Mouse (Mus musculus) hindbrain, embryonic 13.5 days (tissue): Measurements from ENCODE around the gene Etv2. TPM values are rescaled to one million over a fixed set of nuclear protein-coding genes. Genes with fewer than 3 reads are reported as not detected.
A peak's percentile ranks its signal among the peaks of the same experiment; 100 is the strongest.

ENCODE experiments used
- ATAC-seq: fragments of 200-750 bp; cut with Nextera tagmentation; 2 replicates; pipeline ENCODE4 v1.8.0; 2017; ENCODE audit warnings: moderate TSS enrichment; ENCODE audit not compliant: low FRiP score
- H3K27ac ChIP-seq: fragments of 300-500 bp; sonication (generic); 2 replicates; pipeline ENCODE4 v1.5.1; 2015; ENCODE audit warnings: inconsistent platforms, mild to moderate bottlenecking, moderate library complexity
- H3K27me3 ChIP-seq: fragments of 300-500 bp; sonication (generic); 2 replicates; pipeline ENCODE4 v1.6.1; 2015; ENCODE audit warnings: mild to moderate bottlenecking, inconsistent platforms
- H3K36me3 ChIP-seq: fragments of 300-500 bp; sonication (generic); 2 replicates; pipeline ENCODE4 v1.6.1; 2015; ENCODE audit warnings: mild to moderate bottlenecking, inconsistent platforms
- H3K4me1 ChIP-seq: fragments of 300-500 bp; sonication (generic); replicated peaks from 2 replicates; pipeline ENCODE4 v1.6.1; 2015; ENCODE audit warnings: inconsistent platforms
- H3K4me2 ChIP-seq: fragments of 300-500 bp; sonication (generic); 2 replicates; pipeline ENCODE4 v1.6.1; 2015; ENCODE audit warnings: inconsistent platforms, mild to moderate bottlenecking, moderate library complexity
- H3K4me3 ChIP-seq: fragments of 300-500 bp; sonication (generic); 2 replicates; pipeline ENCODE4 v1.5.1; 2015; ENCODE audit warnings: mild to moderate bottlenecking, inconsistent platforms
- H3K9ac ChIP-seq: fragments of 300-500 bp; sonication (generic); 2 replicates; pipeline ENCODE4 v1.6.1; 2015; ENCODE audit warnings: mild to moderate bottlenecking, inconsistent platforms
- H3K9me3 ChIP-seq: fragments of 300-500 bp; sonication (generic); 2 replicates; pipeline ENCODE4 v1.6.1; 2016; ENCODE audit warnings: inconsistent platforms
- WGBS: fragments of 180-500 bp; shearing (Covaris S2); methylation state at CpG from one replicate; pipeline ENCODE4 v1.1.7; 2015; 5-methylcytosine and 5-hydroxymethylcytosine counted together
- polyA plus RNA-seq: library from polyadenylated mRNA; unstranded; fragments of >200 nt; fragmentation: Nextera tagmentation; extraction: Ambion mirVana; gene quantifications from 2 replicates; pipeline ENCODE4 v1.2.1, GENCODE M21; 2015

Gene Etv2
- polyA plus RNA-seq, 1 experiment from 2014 or later, result not detected

- peaks cover 5% of the 10 kb centered on the region for H3K4me1 ChIP-seq
- no peaks in the 10 kb centered on the region for H3K9me3 ChIP-seq
- no peak for ATAC-seq
- H3K27me3 ChIP-seq, result peaks cover 94% of the 10 kb centered on the region
- no peak overlapping the region for H3K27ac ChIP-seq
- no peaks in the 10 kb centered on the region for H3K36me3 ChIP-seq
- no peak overlapping the region for H3K9ac ChIP-seq
- WGBS, result under 1% methylated on average over 20 of the region's 20 CpGs
- no peak overlapping the region for H3K4me2 ChIP-seq
- peak overlapping the region; percentile 22 for H3K4me3 ChIP-seq
These were observed 1.0 kb downstream of the Etv2 start for GRCm38 (mm10) chr7:30634621-30635020.

- Histone ChIP-seq H3K36me3 (no peaks in the 10 kb centered on the region), H3K27me3 (peaks cover 97% of the 10 kb centered on the region), H3K4me3 (0 out of 2 replicates have a peak overlapping the region, but pooled peaks have one; percentile 1), H3K9me3 (no peaks in the 10 kb centered on the region), H3K9ac (no peak overlapping the region), H3K4me1 (peaks cover 5% of the 10 kb centered on the region), H3K4me2 (no peak overlapping the region), H3K27ac (no peak overlapping the region)
- WGBS, result 6% methylated on average over 27 of the region's 27 CpGs
- ATAC-seq, result no peak
These were observed 1.8 kb downstream of the Etv2 start for GRCm38 (mm10) chr7:30633762-30634412.

- Histone ChIP-seq H3K27me3 (peaks cover 57% of the 10 kb centered on the region), H3K27ac (no peak overlapping the region)
These were observed 6.6 kb downstream of the Etv2 start for GRCm38 (mm10) chr7:30629013-30629412.

GRCm38 (mm10) chr7:30626647-30627046, 9.0 kb downstream of the Etv2 start:
- ATAC-seq, result no peak
- Histone ChIP-seq H3K9me3 (no peaks in the 10 kb centered on the region), H3K36me3 (peaks cover 28% of the 10 kb centered on the region), H3K9ac (no peak overlapping the region), H3K4me3 (no peak overlapping the region), H3K27me3 (peaks cover 34% of the 10 kb centered on the region), H3K4me2 (peak overlapping the region; percentile 86), H3K27ac (no peak overlapping the region), H3K4me1 (peaks cover 14% of the 10 kb centered on the region)
- WGBS, result 86% methylated on average over 5 of the region's 5 CpGs

More at GRCm38 (mm10) chr7:30629013-30629412, 6.6 kb downstream of the Etv2 start:
- Histone ChIP-seq H3K9me3 (no peaks in the 10 kb centered on the region), H3K36me3 (peaks cover 5% of the 10 kb centered on the region), H3K4me3 (no peak overlapping the region), H3K4me2 (no peak overlapping the region), H3K4me1 (peaks cover 14% of the 10 kb centered on the region), H3K9ac (no peak overlapping the region)
- no peak for ATAC-seq

GRCm38 (mm10) chr7:30625530-30626384, 9.9 kb downstream of the Etv2 start, which contains the start of gene Cox6b1:
Gene Cox6b1 (minus strand): TSS chr7:30626151.
- peak within 1 kb of the TSS; percentile 86 for H3K4me2 ChIP-seq
- H3K27me3 ChIP-seq, result peaks cover 25% of the 10 kb centered on the region
- peaks cover 14% of the 10 kb centered on the region for H3K4me1 ChIP-seq
- 2% methylated on average over 44 of the region's 44 CpGs for WGBS
- peak within 1 kb of the TSS; percentile 85 for H3K9ac ChIP-seq
- peak within 1 kb of the TSS; percentile 69 for H3K27ac ChIP-seq
- peak within 1 kb of the TSS; percentile 85 for H3K4me3 ChIP-seq
- H3K36me3 ChIP-seq, result peaks cover 33% of the 10 kb centered on the region
- ATAC-seq, result peak; percentile 93
- H3K9me3 ChIP-seq, result no peaks in the 10 kb centered on the region

- H3K27ac ChIP-seq, result no peak overlapping the region
- no peak overlapping the region for H3K4me3 ChIP-seq
- peaks cover 79% of the 10 kb centered on the region for H3K36me3 ChIP-seq
- no peak overlapping the region for H3K9ac ChIP-seq
- WGBS, result 87% methylated on average over 3 of the region's 3 CpGs
- no peaks in the 10 kb centered on the region for H3K27me3 ChIP-seq
- no peak for ATAC-seq
- H3K4me1 ChIP-seq, result peaks cover under 1% of the 10 kb centered on the region; the same call in 1 of the 2 replicates
- H3K4me2 ChIP-seq, result no peak overlapping the region
- no peaks in the 10 kb centered on the region for H3K9me3 ChIP-seq
These were observed 16.4 kb downstream of the Etv2 start for GRCm38 (mm10) chr7:30619202-30619601.

GRCm38 (mm10) chr7:30618658-30619057, 17.0 kb downstream of the Etv2 start:
- no peak overlapping the region for H3K27ac ChIP-seq
- no peak for ATAC-seq
- WGBS, result 96% methylated on average over 9 of the region's 9 CpGs
- no peak overlapping the region for H3K9ac ChIP-seq
- H3K4me1 ChIP-seq, result no peaks in the 10 kb centered on the region; the same call in 1 of the 2 replicates
- H3K9me3 ChIP-seq, result no peaks in the 10 kb centered on the region
- H3K36me3 ChIP-seq, result peaks cover 73% of the 10 kb centered on the region
- no peaks in the 10 kb centered on the region for H3K27me3 ChIP-seq
- H3K4me2 ChIP-seq, result no peak overlapping the region
- no peak overlapping the region for H3K4me3 ChIP-seq

GRCm38 (mm10) chr7:30615049-30615760, 20.4 kb downstream of the Etv2 start:
- 0 out of 2 replicates have a peak, but pooled peaks have one; percentile 44 for ATAC-seq
- Histone ChIP-seq H3K9ac (no peak overlapping the region), H3K36me3 (peaks cover 48% of the 10 kb centered on the region), H3K4me2 (no peak overlapping the region), H3K9me3 (no peaks in the 10 kb centered on the region), H3K4me1 (no peaks in the 10 kb centered on the region), H3K4me3 (no peak overlapping the region), H3K27ac (no peak overlapping the region), H3K27me3 (no peaks in the 10 kb centered on the region)
- WGBS, result 54% methylated on average over 5 of the region's 5 CpGs

- H3K9me3 ChIP-seq, result no peaks in the 10 kb centered on the region
- H3K36me3 ChIP-seq, result peaks cover 46% of the 10 kb centered on the region
- no peak overlapping the region for H3K27ac ChIP-seq
- H3K9ac ChIP-seq, result no peak overlapping the region
- no peaks in the 10 kb centered on the region for H3K27me3 ChIP-seq
- no peak for ATAC-seq
- H3K4me2 ChIP-seq, result no peak overlapping the region
- H3K4me3 ChIP-seq, result no peak overlapping the region
- no peaks in the 10 kb centered on the region for H3K4me1 ChIP-seq
- 88% methylated on average over 2 of the region's 2 CpGs for WGBS
These were observed 21.2 kb downstream of the Etv2 start for GRCm38 (mm10) chr7:30614454-30614853.

- H3K9ac ChIP-seq, result no peak overlapping the region
- no peaks in the 10 kb centered on the region for H3K4me1 ChIP-seq
- H3K4me3 ChIP-seq, result no peak overlapping the region
- no peaks in the 10 kb centered on the region for H3K27me3 ChIP-seq
- 22% methylated on average over 14 of the region's 14 CpGs for WGBS
- H3K27ac ChIP-seq, result no peak overlapping the region
- no peak overlapping the region for H3K4me2 ChIP-seq
- no peaks in the 10 kb centered on the region for H3K9me3 ChIP-seq
- ATAC-seq, result no peak
- peaks cover 37% of the 10 kb centered on the region for H3K36me3 ChIP-seq
These were observed 22.0 kb downstream of the Etv2 start for GRCm38 (mm10) chr7:30613529-30614112.

- no peak; the same call in 1 of the 2 replicates for ATAC-seq
- H3K4me2 ChIP-seq, result no peak within 1 kb of the TSS
- no peak within 1 kb of the TSS for H3K27ac ChIP-seq
- no peaks in the 10 kb centered on the region for H3K9me3 ChIP-seq
- WGBS, result 75% methylated on average over 8 of the region's 8 CpGs
- H3K27me3 ChIP-seq, result no peaks in the 10 kb centered on the region
- no peaks in the 10 kb centered on the region for H3K4me1 ChIP-seq
- 0 out of 2 replicates have a peak within 1 kb of the TSS, but pooled peaks have one; percentile 13 for H3K9ac ChIP-seq
- H3K36me3 ChIP-seq, result peaks cover 29% of the 10 kb centered on the region
- no peak within 1 kb of the TSS for H3K4me3 ChIP-seq
These were observed 22.8 kb downstream of the Etv2 start, which contains the start of gene Upk1a for GRCm38 (mm10) chr7:30612654-30613402. Gene Upk1a (minus strand): TSS chr7:30612847.
